Mouse (Mus musculus) stomach, embryonic 16.5 days (tissue): ENCODE measurements around the gene Fam173a. TPM values are rescaled to one million over a fixed set of nuclear protein-coding genes. Genes with fewer than 3 reads are reported as not detected.

Experiments
- ATAC-seq: fragments of 200-750 bp; cut with Nextera tagmentation; 2 replicates; pipeline ENCODE4 v1.8.0; 2017; ENCODE audit warnings: moderate number of reproducible peaks, moderate TSS enrichment; ENCODE audit not compliant: insufficient read depth, low FRiP score
- H3K27ac ChIP-seq: fragments of 300-500 bp; sonication (generic); 2 replicates; pipeline ENCODE4 v1.5.1; 2014; ENCODE audit warnings: low read length
- H3K27me3 ChIP-seq: fragments of 300-500 bp; sonication (generic); 2 replicates; pipeline ENCODE4 v1.6.1; 2014; ENCODE audit warnings: low read length, control low read depth, mixed read lengths; ENCODE audit not compliant: control insufficient read depth, insufficient read depth
- H3K36me3 ChIP-seq: fragments of 300-500 bp; sonication (generic); 2 replicates; pipeline ENCODE4 v1.6.1; 2014; ENCODE audit warnings: low read length; ENCODE audit not compliant: control insufficient read depth, insufficient read depth
- H3K4me1 ChIP-seq: fragments of 300-500 bp; sonication (generic); 2 replicates; pipeline ENCODE4 v1.6.1; 2014; ENCODE audit warnings: low read length, control low read depth, mixed read lengths; ENCODE audit not compliant: control insufficient read depth, insufficient read depth
- H3K4me2 ChIP-seq: fragments of 300-500 bp; sonication (generic); 2 replicates; pipeline ENCODE4 v1.6.1; 2014; ENCODE audit warnings: low read depth, low read length, mixed read lengths
- H3K4me3 ChIP-seq: fragments of 300-500 bp; sonication (generic); replicated peaks from 2 replicates; pipeline ENCODE4 v1.5.1; 2014; ENCODE audit warnings: mild to moderate bottlenecking, low read length
- H3K9ac ChIP-seq: fragments of 300-500 bp; sonication (generic); 2 replicates; pipeline ENCODE4 v1.6.1; 2014; ENCODE audit warnings: low read length
- H3K9me3 ChIP-seq: fragments of 300-500 bp; sonication (generic); replicated peaks from 2 replicates; pipeline ENCODE4 v1.6.1; 2016; ENCODE audit warnings: low read length, control low read depth; ENCODE audit not compliant: control insufficient read depth
- WGBS: fragments of 180-500 bp; shearing (Covaris S2); extraction: QIAGEN DNeasy Blood & Tissue Kit; methylation state at CpG from one replicate; pipeline ENCODE4 v1.1.7; 2014; 5-methylcytosine and 5-hydroxymethylcytosine counted together
- polyA plus RNA-seq: library from polyadenylated mRNA; unstranded; fragments of >200 nt; fragmentation: Nextera tagmentation; extraction: Ambion mirVana; gene quantifications from 2 replicates; pipeline ENCODE4 v1.2.1, GENCODE M21; 2015

Fam173a gene
- polyA plus RNA-seq, 1 experiment from 2014 or later, result 102 TPM

DNA sequence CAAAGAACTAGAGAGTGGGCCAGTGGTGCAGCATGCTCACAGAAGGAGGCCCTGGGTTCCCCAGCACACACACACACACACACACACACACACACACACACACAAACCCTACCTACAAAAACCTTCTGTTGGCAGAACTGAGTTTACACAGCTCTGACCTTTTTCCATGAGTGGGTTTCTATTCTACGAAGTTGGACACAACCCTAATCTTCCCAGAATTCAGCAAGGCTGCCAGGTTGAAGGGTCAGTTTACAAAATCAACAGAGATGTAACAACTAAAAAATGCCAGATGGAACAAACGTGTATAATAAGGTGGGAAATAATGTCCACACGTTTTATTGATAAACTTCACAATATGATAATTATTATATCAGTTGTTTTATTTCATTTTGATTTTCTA is 35.0 kb downstream of the Fam173a start:
- Histone ChIP-seq H3K4me2 (no peak overlapping the region), H3K9ac (no peak overlapping the region), H3K4me1 (0 out of 2 replicates have a peak, but pooled peaks cover 2% of the 10 kb centered on the region), H3K27me3 (no peaks in the 10 kb centered on the region), H3K36me3 (no peaks in the 10 kb centered on the region), H3K4me3 (no peak overlapping the region), H3K9me3 (no peaks in the 10 kb centered on the region), H3K27ac (no peak overlapping the region)
- no peak for ATAC-seq
- WGBS, result 46% methylated on average over 3 of the region's 3 CpGs

GRCm38 (mm10) chr17:25756378-25757242 is 36.1 kb downstream of the Fam173a start:
- H3K27me3 ChIP-seq, result no peaks in the 10 kb centered on the region
- WGBS, result 62% methylated on average over 9 of the region's 9 CpGs
- H3K27ac ChIP-seq, result peak overlapping the region; percentile 52
- H3K4me3 ChIP-seq, result no peak overlapping the region
- ATAC-seq, result peak; percentile 51; the same call in 1 of the 2 replicates
- H3K9me3 ChIP-seq, result no peaks in the 10 kb centered on the region
- H3K9ac ChIP-seq, result no peak overlapping the region
- no peak overlapping the region for H3K4me2 ChIP-seq
- no peaks in the 10 kb centered on the region for H3K36me3 ChIP-seq
- peaks cover 4% of the 10 kb centered on the region; the same call in 1 of the 2 replicates for H3K4me1 ChIP-seq

DNA sequence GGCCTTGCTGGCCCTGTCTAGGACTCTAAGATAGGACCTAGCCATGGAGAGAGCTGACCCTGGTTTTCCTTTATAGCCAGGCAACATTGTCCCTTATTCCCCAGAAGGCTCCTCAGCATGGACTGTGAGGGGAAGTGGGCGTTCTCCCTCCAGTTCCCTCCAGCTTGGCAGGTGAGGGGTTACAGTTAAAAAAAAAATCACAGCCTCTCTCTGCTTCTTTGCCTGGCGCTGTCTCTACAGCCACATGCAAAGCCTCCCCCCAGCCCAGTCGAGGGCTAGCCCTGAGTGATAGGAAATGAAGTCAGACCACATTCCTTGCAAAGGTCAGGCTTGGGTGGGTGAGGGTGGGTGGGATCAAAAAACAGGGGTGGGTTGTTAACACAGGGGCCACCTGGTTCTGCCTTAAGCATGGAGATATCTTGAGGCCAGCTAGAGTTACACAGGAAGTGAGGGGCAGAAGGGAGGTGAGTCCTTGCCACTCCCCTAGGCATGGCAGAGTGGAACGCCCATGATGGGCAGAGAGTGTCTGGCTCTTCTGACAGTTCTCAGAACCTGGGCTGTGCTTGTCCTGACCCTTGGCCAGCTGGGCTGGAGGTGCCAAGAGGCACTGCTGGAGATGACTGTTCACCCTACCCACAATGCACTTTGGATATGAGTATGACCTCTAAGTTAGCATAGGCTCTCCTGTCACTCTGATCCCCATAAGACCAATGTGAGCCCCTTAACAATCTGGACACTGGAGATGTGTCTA is 36.9 kb downstream of the Fam173a start:
- Histone ChIP-seq H3K9ac (peak overlapping the region; percentile 35), H3K9me3 (no peaks in the 10 kb centered on the region), H3K27me3 (no peaks in the 10 kb centered on the region), H3K27ac (peak overlapping the region; percentile 66), H3K36me3 (no peaks in the 10 kb centered on the region), H3K4me1 (peaks cover 9% of the 10 kb centered on the region), H3K4me3 (no peak overlapping the region), H3K4me2 (no peak overlapping the region)
- WGBS, result 18% methylated on average over 4 of the region's 4 CpGs
- peak; percentile 77; the same call in 1 of the 2 replicates for ATAC-seq

DNA sequence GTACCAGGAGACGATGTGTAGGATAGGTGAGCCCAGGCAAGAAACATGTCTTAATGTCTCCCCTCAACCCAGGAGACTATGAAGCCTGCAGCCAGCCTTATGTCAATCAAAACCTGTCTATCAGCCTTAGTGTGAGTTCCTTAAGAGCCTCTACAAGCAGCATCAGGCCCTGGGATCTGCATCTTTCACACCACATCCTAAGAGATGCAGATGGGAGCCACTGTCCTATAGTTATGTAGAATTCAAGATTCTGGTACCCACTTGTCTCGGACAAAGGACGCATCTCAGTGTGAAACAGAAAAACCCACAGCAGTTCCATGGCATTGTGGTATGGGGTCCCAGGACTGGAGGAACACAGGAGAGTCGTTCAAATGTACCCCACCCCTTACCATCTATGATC is 37.6 kb downstream of the Fam173a start:
- H3K36me3 ChIP-seq, result no peaks in the 10 kb centered on the region
- no peak overlapping the region for H3K4me3 ChIP-seq
- peak overlapping the region; percentile 66; the same call in 1 of the 2 replicates for H3K27ac ChIP-seq
- no peaks in the 10 kb centered on the region for H3K27me3 ChIP-seq
- no peak for ATAC-seq
- H3K4me2 ChIP-seq, result no peak overlapping the region
- 68% methylated on average over 4 of the region's 4 CpGs for WGBS
- peaks cover 9% of the 10 kb centered on the region for H3K4me1 ChIP-seq
- peak overlapping the region; percentile 35 for H3K9ac ChIP-seq
- H3K9me3 ChIP-seq, result no peaks in the 10 kb centered on the region

- ATAC-seq, result peak; percentile 55; the same call in 1 of the 2 replicates
- H3K36me3 ChIP-seq, result no peaks in the 10 kb centered on the region
- H3K27me3 ChIP-seq, result no peaks in the 10 kb centered on the region
- no peaks in the 10 kb centered on the region for H3K9me3 ChIP-seq
- H3K4me2 ChIP-seq, result peak within 1 kb of the TSS; percentile 19
- H3K4me1 ChIP-seq, result peaks cover 9% of the 10 kb centered on the region
- 0 out of 2 replicates have a peak within 1 kb of the TSS, but pooled peaks have one; percentile 35 for H3K9ac ChIP-seq
- H3K27ac ChIP-seq, result peak within 1 kb of the TSS; percentile 24; the same call in 1 of the 2 replicates
- 70% methylated on average over 9 of the region's 9 CpGs for WGBS
- H3K4me3 ChIP-seq, result peak within 1 kb of the TSS; percentile 10; the same call in 1 of the 2 replicates
Measured at GRCm38 (mm10) chr17:25754241-25754640, 38.5 kb downstream of the Fam173a start, which contains the start of gene Msln. TSS of gene Msln (minus strand) at chr17:25754378.

- no peaks in the 10 kb centered on the region for H3K9me3 ChIP-seq
- 0 out of 2 replicates have a peak overlapping the region, but pooled peaks have one; percentile 31 for H3K9ac ChIP-seq
- ATAC-seq, result no peak
- H3K4me3 ChIP-seq, result no peak overlapping the region
- WGBS, result 27% methylated on average over 5 of the region's 5 CpGs
- no peaks in the 10 kb centered on the region for H3K27me3 ChIP-seq
- no peaks in the 10 kb centered on the region for H3K36me3 ChIP-seq
- H3K4me2 ChIP-seq, result no peak overlapping the region
- no peak overlapping the region for H3K27ac ChIP-seq
- H3K4me1 ChIP-seq, result peaks cover 9% of the 10 kb centered on the region
Measured at GRCm38 (mm10) chr17:25751446-25751845, 41.3 kb downstream of the Fam173a start.

DNA sequence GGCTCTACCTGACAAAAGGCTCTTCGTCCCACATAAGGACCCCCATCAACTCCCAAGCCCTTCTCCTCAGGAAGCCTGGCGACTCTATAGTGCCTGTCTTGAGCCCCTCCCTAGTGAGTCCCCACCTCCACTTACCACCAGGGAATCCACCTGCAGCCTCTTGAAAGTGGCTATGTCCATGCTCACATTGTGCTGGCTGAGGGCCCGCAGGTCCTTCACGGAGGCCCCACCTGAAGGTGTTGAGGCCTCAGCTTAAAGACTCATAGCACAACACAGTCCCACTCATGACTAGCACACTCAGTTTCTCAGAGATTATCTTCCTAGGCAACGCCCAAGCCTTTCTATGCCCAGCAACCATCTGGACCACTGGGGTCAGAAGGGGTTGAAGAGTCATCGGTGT is 43.4 kb downstream of the Fam173a start:
- WGBS, result 79% methylated on average over 6 of the region's 6 CpGs
- no peaks in the 10 kb centered on the region for H3K9me3 ChIP-seq
- ATAC-seq, result no peak
- no peak overlapping the region for H3K4me2 ChIP-seq
- no peak overlapping the region for H3K4me3 ChIP-seq
- no peaks in the 10 kb centered on the region for H3K36me3 ChIP-seq
- H3K27me3 ChIP-seq, result no peaks in the 10 kb centered on the region
- no peak overlapping the region for H3K9ac ChIP-seq
- H3K27ac ChIP-seq, result no peak overlapping the region
- peaks cover 6% of the 10 kb centered on the region for H3K4me1 ChIP-seq

GRCm38 (mm10) chr17:25748238-25748637 is 44.5 kb downstream of the Fam173a start:
- ATAC-seq, result no peak
- H3K27me3 ChIP-seq, result no peaks in the 10 kb centered on the region
- no peak overlapping the region for H3K4me3 ChIP-seq
- H3K4me2 ChIP-seq, result no peak overlapping the region
- WGBS, result 83% methylated on average over 4 of the region's 4 CpGs
- H3K9ac ChIP-seq, result no peak overlapping the region
- H3K4me1 ChIP-seq, result peaks cover 6% of the 10 kb centered on the region
- no peak overlapping the region for H3K27ac ChIP-seq
- no peaks in the 10 kb centered on the region for H3K9me3 ChIP-seq
- H3K36me3 ChIP-seq, result no peaks in the 10 kb centered on the region

DNA sequence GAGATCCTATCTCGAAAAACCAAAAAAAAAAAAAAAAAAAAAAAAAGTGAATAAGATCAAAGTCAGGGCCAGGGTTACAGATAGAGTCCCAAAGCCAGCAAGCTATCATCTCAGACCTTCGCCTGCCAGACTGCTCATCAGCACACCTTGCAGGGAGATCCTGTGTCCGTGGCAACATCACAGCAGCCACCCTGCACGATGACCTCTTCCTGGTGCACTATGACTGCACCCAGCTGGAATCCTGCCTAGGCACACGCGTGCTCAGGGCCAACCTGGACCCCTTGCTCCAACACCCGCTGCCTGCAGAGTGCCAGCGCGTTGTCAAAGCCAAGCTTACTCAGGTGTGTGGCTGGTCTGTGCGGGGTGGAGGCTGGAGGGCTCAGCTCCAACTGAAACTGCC is 48.4 kb downstream of the Fam173a start:
- no peak overlapping the region for H3K9ac ChIP-seq
- no peak overlapping the region for H3K27ac ChIP-seq
- no peaks in the 10 kb centered on the region for H3K4me1 ChIP-seq
- no peaks in the 10 kb centered on the region for H3K36me3 ChIP-seq
- no peak overlapping the region for H3K4me2 ChIP-seq
- no peak for ATAC-seq
- H3K27me3 ChIP-seq, result no peaks in the 10 kb centered on the region
- H3K4me3 ChIP-seq, result no peak overlapping the region
- H3K9me3 ChIP-seq, result no peaks in the 10 kb centered on the region
- WGBS, result 73% methylated on average over 10 of the region's 10 CpGs
